8 mouse cellular contexts compared by ENCODE assay signal in the genomic region with DNA sequence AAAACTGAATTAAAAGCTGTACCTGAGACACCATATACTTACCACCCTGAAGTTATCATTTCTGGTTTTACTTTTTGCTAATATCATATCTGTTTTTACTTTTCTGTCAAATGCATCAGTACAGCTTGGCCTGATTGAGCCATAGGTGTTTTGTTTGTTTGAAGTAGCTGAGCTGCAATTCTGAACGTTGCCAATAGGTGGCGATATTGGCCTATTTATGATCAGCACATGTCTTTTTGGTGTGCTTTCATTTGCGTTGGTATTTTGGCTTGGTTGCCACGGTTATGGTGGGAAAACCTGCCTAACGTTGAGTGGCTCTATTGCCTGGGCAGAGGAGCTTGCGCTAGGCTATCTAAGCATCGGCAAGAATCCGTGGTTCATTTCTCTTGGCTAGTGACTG. TPM values are rescaled to one million over a fixed set of nuclear protein-coding genes. Genes with fewer than 3 reads are reported as not detected.
A peak's percentile ranks its signal among the peaks of the same experiment; 100 is the strongest.
DNase-seq lines count a peak whose midpoint lies in the region; ATAC-seq and TF ChIP-seq lines count a peak whose summit lies in the region.

No protein-coding gene starts in this region.

- no peaks in the 10 kb centered on the region for H3K36me3 ChIP-seq in kidney, adult 2 months (ENCODE audit: control insufficient read depth, insufficient read depth, low read length)
- 0 out of 2 replicates have a peak, but pooled peaks cover 2% of the 10 kb centered on the region for H3K36me3 ChIP-seq in limb, embryonic 12.5 days
- peaks cover 2% of the 10 kb centered on the region; the same call in 1 of the 2 replicates for H3K36me3 ChIP-seq in midbrain, embryonic 16.5 days (ENCODE audit: control insufficient read depth, insufficient read depth, low read length)
- no peaks in the 10 kb centered on the region for H3K36me3 ChIP-seq in splenic B cell, adult 2 months (ENCODE audit: control insufficient read depth, insufficient read depth, low read length, poor library complexity, severe bottlenecking)

- TF ChIP-seq CTCF in kidney, adult 2 months (conservative IDR thresholded peaks at IDR 0.05; ENCODE audit: insufficient read depth, insufficient read length, low read depth, low read length) = peak; percentile 46

- H3K4me1 ChIP-seq in kidney, adult 2 months (ENCODE audit: control insufficient read depth, insufficient read depth, low read length) = no peaks in the 10 kb centered on the region
- no peaks in the 10 kb centered on the region for H3K4me1 ChIP-seq in limb, embryonic 12.5 days (replicated peaks)
- no peaks in the 10 kb centered on the region for H3K4me1 ChIP-seq in midbrain, embryonic 16.5 days (ENCODE audit: control insufficient read depth, insufficient read depth, low read length)

- no peaks in the 10 kb centered on the region for H3K27me3 ChIP-seq in kidney, adult 2 months (replicated peaks; ENCODE audit: control insufficient read depth, insufficient read depth, low read length)
- no peaks in the 10 kb centered on the region for H3K27me3 ChIP-seq in limb, embryonic 12.5 days
- H3K27me3 ChIP-seq in midbrain, embryonic 16.5 days (ENCODE audit: control insufficient read depth, insufficient read depth, low read depth, low read length) = no peaks in the 10 kb centered on the region
- H3K27me3 ChIP-seq in splenic B cell, adult 2 months (ENCODE audit: control insufficient read depth, insufficient read depth, low read length, poor library complexity, severe bottlenecking) = no peaks in the 10 kb centered on the region

- TF ChIP-seq POLR2A in kidney, adult 2 months (IDR thresholded peaks at IDR 0.05; ENCODE audit: low read depth, low read length) = no peak

- H3K4me3 ChIP-seq in kidney, adult 2 months (ENCODE audit: insufficient read depth, low read depth, low read length) = no peak overlapping the region
- no peak overlapping the region for H3K4me3 ChIP-seq in limb, embryonic 12.5 days (replicated peaks)
- H3K4me3 ChIP-seq in midbrain, embryonic 16.5 days (ENCODE audit: low read depth, low read length) = no peak overlapping the region

- no peak; the same call in 1 of the 2 replicates for ATAC-seq in limb, embryonic 12.5 days (ENCODE audit: insufficient number of reproducible peaks, insufficient read depth, low FRiP score, low TSS enrichment, low read depth)
- peak; percentile 4; the same call in 1 of the 2 replicates for ATAC-seq in midbrain, embryonic 16.5 days

- 6% methylated on average over 8 of the region's 8 CpGs for WGBS in kidney, adult 2 months
- 11% methylated on average over 8 of the region's 8 CpGs for WGBS in limb, embryonic 12.5 days
- 6% methylated on average over 8 of the region's 8 CpGs for WGBS in midbrain, embryonic 16.5 days

- peaks cover 7% of the 10 kb centered on the region; the same call in 1 of the 2 replicates for H3K9me3 ChIP-seq in limb, embryonic 12.5 days
- no peaks in the 10 kb centered on the region for H3K9me3 ChIP-seq in midbrain, embryonic 16.5 days (replicated peaks; ENCODE audit: control insufficient read depth, low read length, poor library complexity, severe bottlenecking)

- H3K4me2 ChIP-seq in limb, embryonic 12.5 days = no peak overlapping the region
- H3K4me2 ChIP-seq in midbrain, embryonic 16.5 days (ENCODE audit: low read length) = no peak overlapping the region

- 0 out of 2 replicates have a peak overlapping the region, but pooled peaks have one; percentile 9 for H3K9ac ChIP-seq in limb, embryonic 12.5 days (replicated peaks)
- no peak overlapping the region for H3K9ac ChIP-seq in midbrain, embryonic 16.5 days (ENCODE audit: low read depth, low read length)

- no peak overlapping the region for H3K27ac ChIP-seq in kidney, adult 2 months (ENCODE audit: insufficient read depth, low read depth, low read length)
- no peak overlapping the region for H3K27ac ChIP-seq in limb, embryonic 12.5 days
- H3K27ac ChIP-seq in midbrain, embryonic 16.5 days (ENCODE audit: low read length) = no peak overlapping the region

- DNase-seq in 3134 (ENCODE audit: extremely low read depth, insufficient read length, low spot score) (peak; percentile 28), NIH3T3 (ENCODE audit: low read depth) (peak; percentile 93)
- peak; percentile 88 to 93 for DNase-seq in cerebellum, postnatal 14 days
- DNase-seq in gastrocnemius, adult 8-10 months (ENCODE audit: low spot score in 2 of 2) = peak; percentile 38 to 40
- peak; percentile 78 for DNase-seq in kidney, adult 2 months
- DNase-seq in splenic B cell, adult 2 months (ENCODE audit: low read depth, low spot score) = peak; percentile 90

RNA-seq across cellular contexts. Expression of gene Eif1b, which starts 10.0 kb away (rescaled TPM):
- total RNA-seq in gastrocnemius, adult 8-10 months (2022) = 10 to 100 TPM; 38.4 to 44.6 (median 42.4) TPM
- polyA plus RNA-seq in kidney, adult 2 months (2012; rRNA removed) = 40.7 and 41.0 TPM in 2 replicates
- 235 and 244 TPM in 2 replicates for polyA plus RNA-seq in limb, embryonic 12.5 days (2016; fragmentation: Nextera tagmentation; extraction: Ambion mirVana)
- polyA plus RNA-seq in midbrain, embryonic 16.5 days (2015; fragmentation: Nextera tagmentation; extraction: Ambion mirVana) = 329 and 342 TPM in 2 replicates

RNA-seq across cellular contexts. Expression of gene Entpd3, which starts 37.6 kb away (rescaled TPM):
- total RNA-seq in gastrocnemius, adult 8-10 months (2022) = not detected
- 0.53 and 0.64 TPM in 2 replicates for polyA plus RNA-seq in kidney, adult 2 months (2012; rRNA removed)
- polyA plus RNA-seq in limb, embryonic 12.5 days (2016; fragmentation: Nextera tagmentation; extraction: Ambion mirVana) = 0.26 and 0.29 TPM in 2 replicates
- polyA plus RNA-seq in midbrain, embryonic 16.5 days (2015; fragmentation: Nextera tagmentation; extraction: Ambion mirVana) = 4.4 and 5.5 TPM in 2 replicates

Comparison
In these comparisons a context has a peak if more than half of its experiments do, and no peak if none do; other contexts are left out.
1. DNase-seq: peak in every context shown above with its lines; median percentile 93 in NIH3T3; 90 in cerebellum, postnatal 14 days; 90 in splenic B cell, adult 2 months; 78 in kidney, adult 2 months; 39 in gastrocnemius, adult 8-10 months; 28 in 3134.